Mouse (Mus musculus): ENCODE measurements at regions not wholly inside any gene's neighbourhood (a gene's known extent, or its start where the extent isn't known, plus 50 kb on each side); places are given as distances from the start of the nearest gene placed in this dataset.

GRCm38 (mm10) chr1:151263372-151263771 is 53.4 kb downstream of the Gm47996 start:
- Histone ChIP-seq H3K36me3 (replicated peaks; ENCODE audit: low read length) (no peaks in the 10 kb centered on the region), H3K4me1 (no peaks in the 10 kb centered on the region; the same call in 1 of the 2 replicates), H3K27me3 (replicated peaks) (no peaks in the 10 kb centered on the region), H3K9me3 (peaks cover 4% of the 10 kb centered on the region; the same call in 1 of the 2 replicates), H3K4me3 (replicated peaks) (no peak overlapping the region)
- TF ChIP-seq GATA1 (IDR thresholded peaks at IDR 0.05; ENCODE audit: borderline replicate concordance, low read length): no peak
- TF ChIP-seq FLI1 (IDR thresholded peaks at IDR 0.05; ENCODE audit: low read length): no peak

- Histone ChIP-seq H3K27me3 (replicated peaks) (no peaks in the 10 kb centered on the region), H3K4me3 (replicated peaks) (no peak overlapping the region), H3K36me3 (replicated peaks; ENCODE audit: low read length) (no peaks in the 10 kb centered on the region), H3K9me3 (peaks cover 4% of the 10 kb centered on the region; the same call in 1 of the 2 replicates), H3K4me1 (no peaks in the 10 kb centered on the region)
- TF ChIP-seq FLI1 (IDR thresholded peaks at IDR 0.05; ENCODE audit: low read length) (no peak), GATA1 (IDR thresholded peaks at IDR 0.05; ENCODE audit: borderline replicate concordance, low read length) (no peak)
These were observed 53.9 kb downstream of the Gm47996 start for GRCm38 (mm10) chr1:151263830-151264229.

- no peaks in the 10 kb centered on the region for H3K27me3 ChIP-seq (replicated peaks)
- no peak for TF ChIP-seq GATA1 (IDR thresholded peaks at IDR 0.05; ENCODE audit: borderline replicate concordance, low read length)
- no peak for TF ChIP-seq FLI1 (IDR thresholded peaks at IDR 0.05; ENCODE audit: low read length)
- peaks cover 4% of the 10 kb centered on the region; the same call in 1 of the 2 replicates for H3K9me3 ChIP-seq
- H3K4me3 ChIP-seq (replicated peaks): no peak overlapping the region
- H3K36me3 ChIP-seq (replicated peaks; ENCODE audit: low read length): no peaks in the 10 kb centered on the region
- no peaks in the 10 kb centered on the region for H3K4me1 ChIP-seq
These were observed 54.9 kb downstream of the Gm47996 start for GRCm38 (mm10) chr1:151264789-151265188.

- H3K4me1 ChIP-seq: peaks cover under 1% of the 10 kb centered on the region; the same call in 1 of the 2 replicates
- TF ChIP-seq FLI1 (IDR thresholded peaks at IDR 0.05; ENCODE audit: low read length): no peak
- no peak for TF ChIP-seq GATA1 (IDR thresholded peaks at IDR 0.05; ENCODE audit: borderline replicate concordance, low read length)
- H3K27me3 ChIP-seq (replicated peaks): no peaks in the 10 kb centered on the region
- H3K36me3 ChIP-seq (replicated peaks; ENCODE audit: low read length): no peaks in the 10 kb centered on the region
- H3K4me3 ChIP-seq (replicated peaks): no peak overlapping the region
- peaks cover 4% of the 10 kb centered on the region; the same call in 1 of the 2 replicates for H3K9me3 ChIP-seq
These were observed 55.7 kb downstream of the Gm47996 start for GRCm38 (mm10) chr1:151265590-151265989.

GRCm38 (mm10) chr1:151266703-151267102 is 56.8 kb downstream of the Gm47996 start:
- Histone ChIP-seq H3K27me3 (replicated peaks) (no peaks in the 10 kb centered on the region), H3K9me3 (peaks cover 4% of the 10 kb centered on the region; the same call in 1 of the 2 replicates), H3K4me3 (replicated peaks) (no peak overlapping the region), H3K4me1 (peaks cover 5% of the 10 kb centered on the region; the same call in 1 of the 2 replicates), H3K36me3 (replicated peaks; ENCODE audit: low read length) (no peaks in the 10 kb centered on the region)
- TF ChIP-seq GATA1 (IDR thresholded peaks at IDR 0.05; ENCODE audit: borderline replicate concordance, low read length): no peak
- TF ChIP-seq FLI1 (IDR thresholded peaks at IDR 0.05; ENCODE audit: low read length): no peak

GRCm38 (mm10) chr1:151270691-151271090 is 60.8 kb downstream of the Gm47996 start:
- Histone ChIP-seq H3K36me3 (replicated peaks; ENCODE audit: low read length) (no peaks in the 10 kb centered on the region), H3K4me3 (replicated peaks) (peak overlapping the region; percentile 50), H3K4me1 (peaks cover 5% of the 10 kb centered on the region; the same call in 1 of the 2 replicates), H3K9me3 (peaks cover 3% of the 10 kb centered on the region; the same call in 1 of the 2 replicates), H3K27me3 (replicated peaks) (no peaks in the 10 kb centered on the region)
- no peak for TF ChIP-seq GATA1 (IDR thresholded peaks at IDR 0.05; ENCODE audit: borderline replicate concordance, low read length)

GRCm38 (mm10) chr1:151274306-151274705 is 64.4 kb downstream of the Gm47996 start:
- H3K27me3 ChIP-seq (replicated peaks): no peaks in the 10 kb centered on the region
- peaks cover 5% of the 10 kb centered on the region; the same call in 1 of the 2 replicates for H3K4me1 ChIP-seq
- peaks cover 3% of the 10 kb centered on the region; the same call in 1 of the 2 replicates for H3K9me3 ChIP-seq
- H3K4me3 ChIP-seq (replicated peaks): no peak overlapping the region
- no peaks in the 10 kb centered on the region for H3K36me3 ChIP-seq (replicated peaks; ENCODE audit: low read length)
- TF ChIP-seq FLI1 (IDR thresholded peaks at IDR 0.05; ENCODE audit: low read length) (no peak), GATA1 (IDR thresholded peaks at IDR 0.05; ENCODE audit: borderline replicate concordance, low read length) (no peak)

- Histone ChIP-seq H3K4me3 (replicated peaks) (no peak overlapping the region), H3K36me3 (replicated peaks; ENCODE audit: low read length) (no peaks in the 10 kb centered on the region)
These were observed 65.7 kb downstream of the Gm47996 start for GRCm38 (mm10) chr1:151275581-151275980.

GRCm38 (mm10) chr1:151279955-151280354 is 64.3 kb upstream of the Ivns1abp start:
- Histone ChIP-seq H3K27me3 (replicated peaks) (no peaks in the 10 kb centered on the region), H3K4me1 (no peaks in the 10 kb centered on the region), H3K36me3 (replicated peaks; ENCODE audit: low read length) (no peaks in the 10 kb centered on the region), H3K4me3 (replicated peaks) (no peak overlapping the region), H3K9me3 (no peaks in the 10 kb centered on the region; the same call in 1 of the 2 replicates)
- TF ChIP-seq GATA1 (IDR thresholded peaks at IDR 0.05; ENCODE audit: borderline replicate concordance, low read length) (no peak), FLI1 (IDR thresholded peaks at IDR 0.05; ENCODE audit: low read length) (no peak)

More at GRCm38 (mm10) chr1:151275581-151275980, 65.7 kb downstream of the Gm47996 start:
- TF ChIP-seq GATA1 (IDR thresholded peaks at IDR 0.05; ENCODE audit: borderline replicate concordance, low read length) (no peak), FLI1 (IDR thresholded peaks at IDR 0.05; ENCODE audit: low read length) (no peak)
- peaks cover 4% of the 10 kb centered on the region; the same call in 1 of the 2 replicates for H3K4me1 ChIP-seq
- no peaks in the 10 kb centered on the region for H3K27me3 ChIP-seq (replicated peaks)
- peaks cover 3% of the 10 kb centered on the region; the same call in 1 of the 2 replicates for H3K9me3 ChIP-seq

GRCm38 (mm10) chr1:151285045-151285444 is 59.2 kb upstream of the Ivns1abp start:
- H3K36me3 ChIP-seq (replicated peaks; ENCODE audit: low read length): no peaks in the 10 kb centered on the region
- no peak overlapping the region for H3K4me3 ChIP-seq (replicated peaks)
- TF ChIP-seq FLI1 (IDR thresholded peaks at IDR 0.05; ENCODE audit: low read length): no peak
- no peak for TF ChIP-seq GATA1 (IDR thresholded peaks at IDR 0.05; ENCODE audit: borderline replicate concordance, low read length)

More at GRCm38 (mm10) chr1:151285045-151285444, 59.2 kb upstream of the Ivns1abp start:
- Histone ChIP-seq H3K27me3 (replicated peaks) (no peaks in the 10 kb centered on the region), H3K9me3 (no peaks in the 10 kb centered on the region; the same call in 1 of the 2 replicates), H3K4me1 (peaks cover 9% of the 10 kb centered on the region)

Measured in megakaryocyte, embryonic 14.5 days (primary cell).